Mouse (Mus musculus): ENCODE data around the gene Phox2b. TPM values are rescaled to one million over a fixed set of nuclear protein-coding genes. Genes with fewer than 3 reads are reported as not detected.

Phox2b gene
- polyA plus RNA-seq, 2 experiments: 0.04 TPM; not detected in 1

- ATAC-seq (ENCODE audit: insufficient read depth) (no peak), DNase-seq (ENCODE audit: low read depth in 3 of 3, low spot score in 3 of 3) (peak; percentile 9 to 17 (median 10))
- TF ChIP-seq EP300 (IDR thresholded peaks at IDR 0.05; ENCODE audit: low read depth): no peak
- peak; percentile 87 for TF ChIP-seq CTCF (IDR thresholded peaks at IDR 0.05; ENCODE audit: low read depth)
- Histone ChIP-seq H3K4me2 (ENCODE audit: low read depth) (no peak overlapping the region), H3K36me3 (replicated peaks; ENCODE audit: control insufficient read depth, insufficient read depth, low read depth) (no peaks in the 10 kb centered on the region), H3K27me3 (ENCODE audit: control insufficient read depth, insufficient read depth, low read length) (no peaks in the 10 kb centered on the region), H3K4me3 (ENCODE audit: insufficient read depth in 1 of 2, low read depth in 2 of 2, low read length in 2 of 2) (no peak overlapping the region), H3K9me3 (ENCODE audit: control insufficient read depth, low read length) (no peaks in the 10 kb centered on the region), H3K27ac (no peak overlapping the region), H3K9ac (replicated peaks) (no peak overlapping the region), H3K4me1 (replicated peaks; ENCODE audit: control insufficient read depth in 2 of 2, insufficient read depth in 2 of 2, low read length in 1 of 2) (no peaks in the 10 kb centered on the region)
- WGBS (ENCODE audit: insufficient replicate concordance): 8% methylated on average over 4 of the region's 4 CpGs
These were observed 51.1 kb downstream of the Phox2b start for GRCm38 (mm10) chr5:67048003-67048402.

Small RNAs within 50 kb of the gene (microRNA-seq; reads per million reads assigned to microRNA genes)
- gene Gm23841: not detected

Other genes starting within 250 kb of the Phox2b start
- 41.4 and 45.3 TPM in 2 replicates for gene Tmem33, start 161.3 kb upstream of the Phox2b start, polyA plus RNA-seq (2012; rRNA removed)
- gene Tmem33, start 161.3 kb upstream of the Phox2b start, polyA plus RNA-seq (2014; fragmentation: Nextera tagmentation; extraction: Ambion mirVana): 83.7 and 83.8 TPM in 2 replicates
- gene Slc30a9, start 207.7 kb upstream of the Phox2b start, polyA plus RNA-seq (2012; rRNA removed): 11.7 and 15.8 TPM in 2 replicates
- gene Slc30a9, start 207.7 kb upstream of the Phox2b start, polyA plus RNA-seq (2014; fragmentation: Nextera tagmentation; extraction: Ambion mirVana): 70.2 and 72.0 TPM in 2 replicates